Mouse (Mus musculus) hindbrain, embryonic 11.5 days (tissue): ENCODE results near the gene Tekt2. TPM values are rescaled to one million over a fixed set of nuclear protein-coding genes. Genes with fewer than 3 reads are reported as not detected.

Source experiments
- ATAC-seq: fragments of 200-750 bp; cut with Nextera tagmentation; 2 replicates; pipeline ENCODE4 v1.8.0; 2017; ENCODE audit warnings: mild to moderate bottlenecking, moderate TSS enrichment, moderate library complexity; ENCODE audit not compliant: low FRiP score
- DNase-seq: peaks from one replicate; pipeline ENCODE4 v3.0.0-alpha.2; 2015; ENCODE audit warnings: low spot score
- H3K27ac ChIP-seq: fragments of 300-500 bp; sonication (generic); 2 replicates; pipeline ENCODE4 v1.5.1; 2014; ENCODE audit warnings: mild to moderate bottlenecking, low read depth, low read length
- H3K27me3 ChIP-seq: fragments of 300-500 bp; sonication (generic); 2 replicates; pipeline ENCODE4 v1.6.1; 2014; ENCODE audit warnings: mild to moderate bottlenecking, low read length, moderate library complexity, mixed read lengths; ENCODE audit not compliant: control insufficient read depth, insufficient read depth
- H3K36me3 ChIP-seq: fragments of 300-500 bp; sonication (generic); 2 replicates; pipeline ENCODE4 v1.6.1; 2014; ENCODE audit warnings: mild to moderate bottlenecking, low read length, moderate library complexity, mixed read lengths; ENCODE audit not compliant: control insufficient read depth, insufficient read depth
- H3K4me1 ChIP-seq: fragments of 300-500 bp; sonication (generic); replicated peaks from 2 replicates; pipeline ENCODE4 v1.6.1; 2014; ENCODE audit warnings: low read length, mixed read lengths; ENCODE audit not compliant: control insufficient read depth, insufficient read depth
- H3K4me2 ChIP-seq: fragments of 300-500 bp; sonication (generic); replicated peaks from 2 replicates; pipeline ENCODE4 v1.6.1; 2014; ENCODE audit warnings: mild to moderate bottlenecking, low read depth, low read length
- H3K4me3 ChIP-seq: fragments of 300-500 bp; sonication (generic); 2 replicates; pipeline ENCODE4 v1.5.1; 2014; ENCODE audit warnings: low read depth, low read length
- H3K9ac ChIP-seq: fragments of 300-500 bp; sonication (generic); 2 replicates; pipeline ENCODE4 v1.6.1; 2014; ENCODE audit warnings: low read depth, low read length
- H3K9me3 ChIP-seq: fragments of 300-500 bp; sonication (generic); 2 replicates; pipeline ENCODE4 v1.6.1; 2016; ENCODE audit warnings: low read length; ENCODE audit not compliant: control insufficient read depth
- WGBS: fragments of 180-500 bp; shearing (Covaris S2); extraction: QIAGEN DNeasy Blood & Tissue Kit; methylation state at CpG from one replicate; pipeline ENCODE4 v1.1.7; 2014; 5-methylcytosine and 5-hydroxymethylcytosine counted together
- polyA plus RNA-seq: library from polyadenylated mRNA; unstranded; fragments of >200 nt; fragmentation: Nextera tagmentation; extraction: Ambion mirVana; gene quantifications from 2 replicates; pipeline ENCODE4 v1.2.1, GENCODE M21; 2014

Gene Tekt2
- polyA plus RNA-seq, 1 experiment from 2014 or later: 3.8 TPM

GRCm38 (mm10) chr4:126313202-126313601 is 12.3 kb downstream of the Tekt2 start:
- DNase-seq: no peak
- H3K27ac ChIP-seq: 0 out of 2 replicates have a peak overlapping the region, but pooled peaks have one; percentile 10
- WGBS: 38% methylated on average over 5 of the region's 5 CpGs

GRCm38 (mm10) chr4:126311566-126312200 is 13.8 kb downstream of the Tekt2 start:
- Histone ChIP-seq H3K9me3 (no peaks in the 10 kb centered on the region), H3K36me3 (peaks cover 7% of the 10 kb centered on the region), H3K4me2 (no peak overlapping the region), H3K4me3 (no peak overlapping the region), H3K9ac (no peak overlapping the region), H3K4me1 (no peaks in the 10 kb centered on the region), H3K27ac (no peak overlapping the region), H3K27me3 (no peaks in the 10 kb centered on the region)
- ATAC-seq (no peak), DNase-seq (no peak)
- 88% methylated on average over 16 of the region's 16 CpGs for WGBS

More at GRCm38 (mm10) chr4:126313202-126313601, 12.3 kb downstream of the Tekt2 start:
- ATAC-seq: no peak
- no peaks in the 10 kb centered on the region for H3K4me1 ChIP-seq
- H3K4me3 ChIP-seq: no peak overlapping the region
- H3K27me3 ChIP-seq: no peaks in the 10 kb centered on the region
- H3K4me2 ChIP-seq: no peak overlapping the region
- H3K9me3 ChIP-seq: no peaks in the 10 kb centered on the region
- peaks cover 13% of the 10 kb centered on the region for H3K36me3 ChIP-seq
- H3K9ac ChIP-seq: no peak overlapping the region

GRCm38 (mm10) chr4:126310344-126310743 is 15.1 kb downstream of the Tekt2 start:
- no peaks in the 10 kb centered on the region for H3K27me3 ChIP-seq
- H3K9me3 ChIP-seq: no peaks in the 10 kb centered on the region
- no peak overlapping the region for H3K9ac ChIP-seq
- no peak overlapping the region for H3K4me2 ChIP-seq
- H3K36me3 ChIP-seq: no peaks in the 10 kb centered on the region
- H3K27ac ChIP-seq: no peak overlapping the region
- no peak for DNase-seq
- H3K4me1 ChIP-seq: no peaks in the 10 kb centered on the region
- WGBS: 75% methylated on average over 7 of the region's 7 CpGs
- no peak for ATAC-seq
- H3K4me3 ChIP-seq: no peak overlapping the region

GRCm38 (mm10) chr4:126309922-126310309 is 15.6 kb downstream of the Tekt2 start:
- Histone ChIP-seq H3K4me1 (no peaks in the 10 kb centered on the region), H3K9me3 (no peaks in the 10 kb centered on the region), H3K27me3 (no peaks in the 10 kb centered on the region), H3K36me3 (no peaks in the 10 kb centered on the region), H3K4me3 (peak overlapping the region; percentile 25), H3K27ac (no peak overlapping the region), H3K9ac (peak overlapping the region; percentile 17; the same call in 1 of the 2 replicates), H3K4me2 (peak overlapping the region; percentile 37)
- DNase-seq (peak; percentile 95), ATAC-seq (peak; percentile 86)
- WGBS: 2% methylated on average over 7 of the region's 7 CpGs

- H3K27ac ChIP-seq: no peak overlapping the region
- H3K36me3 ChIP-seq: no peaks in the 10 kb centered on the region
- DNase-seq: no peak
- peak overlapping the region; percentile 17; the same call in 1 of the 2 replicates for H3K9ac ChIP-seq
- no peaks in the 10 kb centered on the region for H3K4me1 ChIP-seq
- no peaks in the 10 kb centered on the region for H3K27me3 ChIP-seq
- H3K4me3 ChIP-seq: peak overlapping the region; percentile 25
- peak overlapping the region; percentile 37 for H3K4me2 ChIP-seq
- peak; percentile 64 for ATAC-seq
- WGBS: 13% methylated on average over 20 of the region's 20 CpGs
- no peaks in the 10 kb centered on the region for H3K9me3 ChIP-seq
Observed at GRCm38 (mm10) chr4:126309211-126309921, 16.1 kb downstream of the Tekt2 start.

- no peak overlapping the region for H3K4me2 ChIP-seq
- no peak overlapping the region for H3K9ac ChIP-seq
- H3K36me3 ChIP-seq: no peaks in the 10 kb centered on the region
- ATAC-seq: no peak
- peaks cover 14% of the 10 kb centered on the region for H3K27me3 ChIP-seq
- 20% methylated on average over 2 of the region's 2 CpGs for WGBS
- no peaks in the 10 kb centered on the region for H3K9me3 ChIP-seq
- H3K4me1 ChIP-seq: 0 out of 2 replicates have a peak, but pooled peaks cover 1% of the 10 kb centered on the region
- H3K27ac ChIP-seq: no peak overlapping the region
- no peak for DNase-seq
- H3K4me3 ChIP-seq: no peak overlapping the region
Observed at GRCm38 (mm10) chr4:126306827-126307226, 18.7 kb downstream of the Tekt2 start.

- Histone ChIP-seq H3K27ac (no peak overlapping the region), H3K9me3 (no peaks in the 10 kb centered on the region), H3K36me3 (no peaks in the 10 kb centered on the region), H3K4me1 (0 out of 2 replicates have a peak, but pooled peaks cover 6% of the 10 kb centered on the region), H3K4me2 (no peak overlapping the region), H3K9ac (no peak overlapping the region), H3K27me3 (peaks cover 21% of the 10 kb centered on the region), H3K4me3 (no peak overlapping the region)
- ATAC-seq: no peak
- 86% methylated on average over 6 of the region's 6 CpGs for WGBS
- no peak for DNase-seq
Observed at GRCm38 (mm10) chr4:126306058-126306457, 19.4 kb downstream of the Tekt2 start.

- Histone ChIP-seq H3K4me2 (no peak overlapping the region), H3K4me1 (0 out of 2 replicates have a peak, but pooled peaks cover 7% of the 10 kb centered on the region), H3K27me3 (peaks cover 27% of the 10 kb centered on the region), H3K9me3 (no peaks in the 10 kb centered on the region), H3K9ac (no peak overlapping the region), H3K4me3 (no peak overlapping the region), H3K36me3 (no peaks in the 10 kb centered on the region), H3K27ac (no peak overlapping the region)
- no peak for ATAC-seq
- 100% methylated on average over 1 of the region's 1 CpGs for WGBS
- DNase-seq: no peak
Observed at GRCm38 (mm10) chr4:126305428-126305827, 20.1 kb downstream of the Tekt2 start.
